Mouse (Mus musculus): ENCODE results near the gene Sh3kbp1.

Sh3kbp1 gene

DNA sequence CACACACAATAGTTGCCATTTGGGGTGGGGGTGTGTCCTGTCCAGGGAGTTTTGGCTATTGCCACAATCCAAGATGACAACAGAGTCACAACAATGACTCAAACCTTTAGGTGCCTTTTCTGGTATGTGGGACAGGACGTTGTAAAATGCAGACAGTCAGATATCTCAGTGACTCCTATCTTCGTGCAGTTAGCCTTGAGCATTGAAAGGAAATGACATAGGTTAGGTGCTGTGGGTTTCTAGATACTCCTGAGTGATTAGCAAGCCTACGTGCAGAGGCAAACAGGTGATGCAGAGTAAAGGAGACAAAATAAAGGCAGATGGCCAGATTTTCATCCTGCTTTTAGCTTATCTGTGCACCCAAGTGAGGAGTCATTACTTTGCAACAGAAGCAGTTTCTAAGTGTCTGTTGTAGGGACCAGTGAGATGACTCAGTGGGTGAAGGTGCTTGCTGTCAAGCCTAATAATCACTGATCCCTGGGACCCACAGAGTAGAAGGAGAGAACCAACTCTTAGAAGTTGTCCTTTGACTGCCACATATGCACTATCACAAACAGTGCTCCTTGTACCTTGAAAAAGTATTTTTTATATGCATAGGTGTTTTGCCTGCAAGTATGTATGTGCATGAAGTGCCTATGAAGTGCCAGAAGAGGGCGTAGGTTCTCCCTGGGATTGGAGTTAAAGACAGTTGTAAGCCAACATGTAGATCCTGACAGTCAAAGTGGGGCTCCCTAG lies 50.7 kb downstream of the Sh3kbp1 start:
- no peak for DNase-seq (ENCODE audit: low spot score in 2 of 2)

DNA sequence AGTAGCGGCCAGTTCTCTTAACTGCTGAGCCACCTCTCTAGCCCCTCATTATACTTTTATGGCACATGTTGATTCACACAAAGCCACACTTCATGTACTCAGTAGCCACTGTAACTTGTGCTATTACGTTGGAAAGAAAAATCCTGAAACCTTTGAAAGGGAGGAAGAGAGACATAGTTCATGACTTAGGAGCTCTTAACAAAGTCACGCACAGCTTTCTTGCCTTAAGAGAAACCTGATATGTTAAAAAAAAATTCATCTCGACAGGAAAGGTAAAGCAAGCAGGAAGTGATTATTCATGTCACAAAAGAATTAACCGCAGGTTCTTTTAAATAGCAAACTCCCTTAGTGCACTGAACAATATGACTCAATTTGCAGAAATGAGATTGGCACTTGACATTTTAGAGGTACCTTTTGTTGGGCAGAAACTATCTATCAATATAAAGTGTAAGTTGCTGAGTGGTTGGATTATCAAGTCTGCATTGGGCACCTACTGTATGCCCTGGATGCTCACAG lies 51.3 kb downstream of the Sh3kbp1 start:
- DNase-seq (ENCODE audit: low spot score in 2 of 2): no peak

DNA sequence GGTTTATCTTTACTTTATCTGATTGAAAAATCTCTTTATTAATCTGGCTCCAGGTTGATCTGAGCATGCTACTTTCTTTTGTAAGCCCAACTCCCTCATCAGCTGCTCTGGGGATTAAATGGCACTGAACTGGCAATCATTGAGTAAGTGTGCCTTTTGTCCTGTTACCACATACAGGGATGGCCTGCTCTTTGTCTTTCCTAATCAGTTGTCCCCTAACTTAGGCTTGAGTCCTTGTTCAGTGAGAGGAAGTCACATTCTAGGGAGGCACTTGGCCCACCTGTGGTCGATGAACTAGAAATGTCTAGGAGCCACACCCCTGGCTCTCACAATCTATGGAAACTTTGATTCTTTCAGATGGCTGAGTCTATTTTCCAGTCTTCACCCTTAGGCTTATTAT lies 58.4 kb downstream of the Sh3kbp1 start:
- DNase-seq (ENCODE audit: low spot score in 2 of 2): no peak

DNA sequence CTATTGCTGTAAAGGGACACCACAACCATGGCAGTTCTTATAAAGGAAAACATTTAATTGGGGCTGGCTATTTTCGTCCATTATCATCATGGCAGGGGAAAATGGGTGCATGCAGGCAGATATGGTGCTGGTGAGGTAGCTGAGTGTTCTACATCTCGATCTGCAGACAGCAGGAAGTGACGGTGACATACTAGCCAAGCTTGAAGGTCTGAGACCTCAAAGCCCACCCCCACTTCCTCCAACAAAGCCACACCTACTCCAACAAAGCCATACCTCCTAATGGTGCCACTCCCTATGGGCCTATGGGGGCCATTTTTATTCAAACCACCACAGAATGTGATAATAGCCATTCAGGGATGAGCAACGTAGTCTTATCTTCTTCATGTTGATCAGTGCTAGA lies 59.8 kb downstream of the Sh3kbp1 start:
- no peak for DNase-seq (ENCODE audit: low spot score in 2 of 2)

DNA sequence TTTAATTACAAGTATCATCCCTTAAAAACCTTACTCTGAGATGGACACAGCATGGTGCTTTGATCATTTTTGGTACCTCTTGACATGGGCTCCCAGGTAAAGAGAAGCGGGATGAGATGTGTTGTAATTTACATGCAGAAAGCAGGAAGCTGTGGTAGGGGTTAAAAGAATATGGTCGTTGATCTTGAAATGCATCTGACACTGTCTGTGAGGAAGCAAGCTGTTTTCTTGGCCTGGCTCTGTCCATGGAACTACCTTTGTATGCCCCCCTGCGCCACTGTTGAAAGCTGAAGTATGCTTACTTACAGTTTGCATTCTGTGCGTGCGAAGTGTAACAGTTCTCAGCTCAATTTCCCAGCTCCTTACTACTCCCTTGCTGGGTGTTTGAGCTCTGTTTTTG lies 61.6 kb downstream of the Sh3kbp1 start:
- no peak for DNase-seq (ENCODE audit: low spot score in 2 of 2)

DNA sequence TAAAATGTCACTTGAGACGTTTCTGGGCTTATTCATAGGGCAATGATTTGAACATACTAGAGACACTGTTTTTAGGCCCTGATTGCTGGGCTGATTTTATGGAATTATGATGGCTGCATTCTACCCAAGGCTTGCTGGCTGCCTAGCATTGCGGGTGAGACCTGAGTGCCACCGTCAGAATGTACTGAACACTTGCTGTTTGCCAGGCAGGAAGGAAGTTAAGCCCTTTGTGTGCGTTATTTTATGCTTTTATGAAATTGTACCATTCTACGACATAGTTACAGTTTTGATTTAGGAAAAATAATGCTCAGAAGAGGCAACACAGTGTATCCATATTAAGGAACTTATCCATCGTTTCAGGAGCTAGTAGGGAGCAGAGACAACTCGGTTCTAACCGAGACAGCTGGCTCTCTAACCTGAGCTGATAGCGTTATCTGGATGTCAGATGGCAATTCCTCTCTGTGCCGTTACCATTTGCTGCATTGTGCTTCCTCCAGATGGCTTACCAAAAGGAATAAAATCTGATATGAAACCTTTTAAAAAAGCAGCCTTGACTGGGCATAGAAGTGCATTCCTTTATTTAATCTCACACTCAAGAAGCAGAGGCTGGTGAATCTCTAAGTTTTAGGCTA lies 62.8 kb downstream of the Sh3kbp1 start:
- no peak for DNase-seq (ENCODE audit: low spot score in 2 of 2)

DNA sequence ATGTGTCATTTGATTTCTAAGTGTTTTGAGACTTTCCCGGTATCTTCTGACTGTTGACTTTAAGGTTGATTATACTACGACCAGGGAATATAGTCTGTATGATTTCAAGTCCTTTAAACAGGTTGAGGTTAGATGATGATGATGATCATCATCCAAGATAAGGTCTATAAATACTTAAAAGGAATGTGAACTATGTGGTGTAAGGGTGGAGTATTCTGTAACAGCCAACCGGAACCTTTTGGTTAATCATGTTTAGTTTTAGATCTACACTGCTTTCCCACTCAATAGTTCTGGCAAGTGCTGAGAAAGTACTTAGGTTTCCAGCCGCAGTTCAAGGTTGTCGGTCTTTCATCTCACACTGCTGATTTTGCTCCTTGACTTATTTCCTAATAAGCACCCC lies 66.1 kb downstream of the Sh3kbp1 start:
- no peak for DNase-seq (ENCODE audit: low spot score in 2 of 2)

DNA sequence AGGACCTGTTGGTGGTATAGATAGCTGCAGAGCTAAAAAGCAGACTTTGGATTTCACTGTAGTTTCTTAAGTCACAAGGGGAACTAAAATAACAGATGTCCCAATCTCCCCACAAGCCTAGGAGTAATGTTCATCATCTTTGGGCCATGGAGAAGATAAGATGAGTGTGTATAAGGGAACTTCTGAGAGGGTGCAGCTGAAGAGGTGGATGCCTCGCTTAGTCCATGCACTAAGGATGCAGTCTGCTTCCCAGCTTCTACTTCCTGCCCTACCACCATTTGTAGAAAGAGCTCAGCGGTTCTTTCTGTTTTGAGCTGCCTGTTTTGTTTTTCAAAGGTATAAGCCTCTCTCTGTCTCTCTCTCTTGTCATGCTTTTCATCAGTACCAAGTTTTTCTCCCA lies 69.5 kb downstream of the Sh3kbp1 start:
- DNase-seq (ENCODE audit: low spot score in 2 of 2): no peak

DNA sequence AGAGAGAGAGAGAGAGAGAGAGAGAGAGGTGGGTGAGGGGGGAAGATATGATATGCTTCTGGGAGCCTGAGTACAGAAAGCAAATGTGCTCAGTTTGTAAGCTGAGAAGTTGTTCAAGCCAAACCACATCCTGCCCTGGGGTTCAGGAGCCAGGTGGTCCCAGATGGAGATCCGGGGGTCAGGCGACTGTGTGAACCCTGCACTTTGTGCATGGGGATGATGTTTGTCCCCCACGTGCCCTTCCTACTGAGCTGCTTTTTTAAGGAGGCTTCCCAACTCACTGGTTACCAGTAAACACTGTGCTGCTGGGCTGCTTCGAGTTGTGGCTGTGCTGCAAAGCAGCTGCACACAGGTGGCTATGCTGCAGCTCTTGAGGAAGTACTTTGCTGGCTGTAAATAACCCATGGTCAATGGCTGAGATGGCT lies 70.0 kb downstream of the Sh3kbp1 start:
- DNase-seq (ENCODE audit: low spot score in 2 of 2): peak; percentile 38 to 66

DNA sequence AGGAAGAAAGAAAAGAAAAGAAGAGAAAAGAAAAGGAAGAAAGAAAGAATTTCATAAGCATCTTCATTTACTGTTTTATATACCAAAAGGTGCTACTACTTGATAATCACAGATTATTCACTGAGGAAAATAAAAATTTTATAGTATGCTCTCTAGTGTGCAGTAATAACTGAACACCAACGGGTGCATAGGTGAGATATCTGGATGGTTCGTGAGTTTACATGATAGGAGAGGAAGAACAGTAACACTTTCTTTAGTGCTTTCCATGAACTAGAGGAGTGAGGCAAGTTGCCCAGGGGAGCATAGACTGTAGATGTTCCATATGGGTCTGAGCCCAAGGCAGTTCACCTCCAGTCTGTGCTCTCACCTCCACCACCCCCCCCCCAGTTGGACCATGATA lies 75.8 kb downstream of the Sh3kbp1 start:
- DNase-seq (ENCODE audit: low spot score in 2 of 2): no peak

DNA sequence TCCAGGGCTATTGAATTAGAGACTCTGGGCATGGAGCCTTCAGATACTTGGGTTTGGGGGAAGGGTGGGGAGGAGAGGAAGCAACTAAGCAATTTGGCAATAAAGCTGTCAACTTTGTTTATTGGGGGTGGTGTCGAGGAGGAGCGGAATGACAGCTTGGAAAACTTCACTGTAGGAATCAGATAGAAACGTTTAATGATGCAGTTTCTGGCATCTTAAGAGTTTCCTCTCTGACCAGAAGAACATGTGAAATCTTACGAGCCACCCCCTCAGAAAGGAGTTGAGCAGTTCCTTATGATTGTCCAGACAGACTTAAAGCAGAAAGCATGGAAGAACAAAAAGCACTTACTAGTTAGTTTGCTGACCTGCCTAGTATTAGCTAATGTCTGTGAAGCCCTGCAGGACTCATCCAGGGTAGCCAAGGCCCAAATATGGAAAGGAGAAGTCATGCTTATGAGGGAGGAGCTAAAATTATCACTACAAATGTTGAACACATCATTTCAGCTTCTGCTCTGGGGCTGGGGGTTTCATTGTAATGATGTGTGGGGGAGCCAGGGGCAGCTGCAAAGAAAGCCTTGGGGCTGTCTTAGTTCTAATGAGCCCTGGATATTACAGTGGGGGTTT lies 77.4 kb downstream of the Sh3kbp1 start:
- DNase-seq (ENCODE audit: low spot score in 2 of 2): no peak

DNA sequence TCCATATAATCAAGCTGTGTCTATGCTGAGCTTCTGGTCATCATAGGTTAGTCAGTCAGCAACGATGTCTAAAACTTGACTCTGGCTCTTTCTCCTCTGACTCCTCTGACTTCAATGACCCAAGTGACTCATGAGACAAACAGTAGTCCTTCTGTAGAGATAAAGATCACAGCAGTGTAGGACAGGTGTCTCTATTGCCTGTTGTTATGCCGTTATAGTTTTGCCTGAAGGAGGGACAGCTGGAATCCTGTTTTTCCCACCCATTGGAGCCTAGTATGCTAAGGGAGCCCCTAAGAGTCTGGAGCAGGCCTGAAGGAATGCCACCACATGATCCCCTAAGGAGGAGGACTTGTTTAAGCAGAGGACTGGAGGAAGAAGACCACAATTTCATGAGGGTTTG lies 78.3 kb downstream of the Sh3kbp1 start:
- DNase-seq (ENCODE audit: low spot score in 2 of 2): no peak

DNA sequence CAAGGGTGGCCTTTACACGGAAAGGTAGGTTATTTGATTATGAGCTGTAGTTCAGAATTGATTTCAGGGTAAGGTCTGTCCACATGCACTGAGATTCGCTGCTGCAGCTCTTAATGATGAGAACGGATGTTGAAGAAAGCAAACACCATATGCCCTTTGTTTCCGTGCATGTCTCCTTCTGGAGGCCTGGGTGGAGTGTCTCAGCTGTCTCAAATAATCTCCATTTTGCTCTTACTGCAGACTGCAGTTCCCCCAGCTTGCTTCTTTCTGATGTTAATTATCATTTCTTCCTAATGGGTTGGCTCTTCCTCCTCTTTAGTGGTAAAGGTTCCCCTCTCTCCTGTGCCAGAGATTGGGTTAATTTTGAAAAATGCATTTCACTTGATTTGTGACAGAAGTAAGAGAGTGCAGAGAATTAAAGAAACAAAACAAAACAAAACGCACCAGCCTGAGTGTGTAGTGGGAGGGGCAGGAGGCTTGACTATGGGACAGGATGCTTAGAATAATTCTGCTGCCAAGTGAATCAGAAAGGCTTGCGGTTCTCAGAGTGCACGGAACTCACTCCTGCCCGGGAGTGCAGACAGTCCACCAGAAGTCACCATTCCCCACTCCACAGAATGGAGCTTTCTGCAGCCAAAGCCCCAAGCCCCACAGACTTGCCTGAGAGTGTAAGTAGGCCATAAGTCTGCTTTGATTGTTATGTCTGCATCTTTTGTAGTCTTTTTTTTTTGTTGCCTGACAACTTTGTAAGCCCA lies 81.2 kb downstream of the Sh3kbp1 start:
- DNase-seq (ENCODE audit: low spot score in 2 of 2): peak; percentile 4 to 16

DNA sequence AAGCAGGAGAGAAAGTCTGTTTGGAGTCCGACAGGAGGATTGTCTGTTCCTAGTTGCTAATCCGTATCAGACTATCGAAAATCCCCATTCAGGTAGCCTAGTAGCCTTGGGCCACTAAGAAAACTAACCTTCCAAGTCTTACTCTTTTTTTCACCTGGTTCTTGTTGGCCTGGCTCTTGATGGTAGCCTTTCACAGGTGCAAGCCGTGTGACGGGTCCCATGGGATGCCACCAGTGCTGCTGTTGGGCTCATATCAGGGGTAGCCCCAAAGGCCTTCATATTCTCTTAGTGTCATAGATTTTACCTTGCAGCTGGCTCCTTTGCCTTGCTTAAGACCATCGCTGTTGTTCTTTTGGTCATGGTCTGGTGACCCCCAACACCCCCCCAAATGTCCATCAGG lies 82.2 kb downstream of the Sh3kbp1 start:
- no peak for DNase-seq (ENCODE audit: low spot score in 2 of 2)

DNA sequence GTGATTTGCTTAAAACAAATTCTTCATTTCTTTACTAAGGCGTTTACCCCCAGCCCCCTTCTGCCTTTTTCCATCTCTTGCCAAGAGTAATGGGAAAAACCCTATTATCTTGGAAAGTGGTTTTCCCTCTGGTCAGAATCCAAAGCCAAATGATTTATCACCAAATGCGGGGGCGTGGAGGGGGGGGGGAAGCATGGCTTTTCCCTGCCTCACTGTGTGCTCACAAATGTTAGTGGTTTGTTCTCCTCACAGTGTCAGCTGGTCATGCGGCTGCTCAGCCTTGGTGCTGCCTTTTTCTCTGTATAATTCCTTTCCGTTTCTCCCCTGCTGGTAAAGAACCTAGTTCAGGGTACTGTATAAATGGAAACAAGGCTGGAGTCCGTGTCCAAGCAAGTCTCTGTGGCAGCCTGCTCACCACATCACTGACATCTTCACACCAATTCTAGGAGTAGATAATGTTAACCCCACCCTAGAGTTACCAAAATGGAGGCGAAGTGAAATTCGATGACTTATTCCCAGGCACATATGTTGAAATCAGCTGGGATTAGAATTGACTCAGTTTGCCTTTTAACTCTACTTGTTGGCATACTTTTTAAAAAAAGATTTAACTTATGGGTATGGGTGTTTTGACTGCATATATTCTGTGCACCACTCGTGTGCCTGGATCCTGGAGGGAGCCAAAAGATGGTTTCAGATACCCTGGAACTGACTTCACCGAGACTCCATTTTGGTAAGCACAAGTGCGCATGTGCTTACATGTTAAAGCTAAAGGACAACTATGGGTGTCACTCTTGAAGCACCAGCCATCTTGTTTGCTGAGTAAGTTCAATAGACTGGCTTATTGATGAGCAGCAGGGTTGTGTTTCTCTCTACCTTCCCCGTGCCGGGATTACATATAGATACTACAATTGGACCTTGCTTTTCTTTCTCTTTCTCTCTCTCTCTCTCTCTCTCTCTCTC lies 84.3 kb downstream of the Sh3kbp1 start:
- no peak for DNase-seq (ENCODE audit: low spot score in 2 of 2)

DNA sequence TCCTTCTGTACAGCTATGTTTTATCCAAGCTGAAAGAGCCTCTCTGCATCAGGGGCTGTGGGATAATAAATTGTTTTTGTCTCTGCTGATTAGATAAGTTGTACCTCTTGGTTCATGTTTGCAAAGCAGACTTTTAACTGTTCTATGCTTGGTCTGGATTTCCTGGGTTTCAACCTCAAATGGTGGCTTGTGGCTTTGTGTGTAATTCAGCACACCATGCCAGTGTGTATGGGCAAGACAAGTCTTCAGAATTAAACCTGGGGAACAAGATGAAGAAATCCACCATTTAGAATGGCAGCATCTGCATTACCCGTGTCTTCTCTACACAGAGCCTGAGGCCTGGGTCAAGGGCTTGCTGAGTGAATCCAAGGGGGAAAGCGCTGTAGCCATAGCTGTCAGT lies 86.1 kb downstream of the Sh3kbp1 start:
- DNase-seq (ENCODE audit: low spot score in 2 of 2): no peak

DNA sequence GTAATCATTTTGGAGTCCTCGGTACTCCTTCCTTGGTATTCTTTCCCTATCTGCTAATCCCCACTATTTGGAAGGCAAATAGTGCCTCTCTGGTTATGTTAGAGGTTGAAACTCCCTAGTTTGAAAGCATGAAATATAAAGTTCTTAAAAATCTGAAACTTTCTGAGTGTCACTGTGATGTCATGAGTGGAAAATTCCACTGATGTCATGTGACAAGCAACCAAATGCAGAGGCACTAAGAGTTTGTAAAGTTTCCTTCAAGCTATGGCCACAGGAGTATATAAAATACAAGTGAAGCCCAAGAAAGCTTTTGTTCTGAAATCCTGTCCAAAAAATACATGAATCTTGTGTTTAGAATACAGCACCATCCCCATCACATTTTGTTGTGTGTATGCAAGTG lies 94.3 kb downstream of the Sh3kbp1 start:
- no peak for DNase-seq (ENCODE audit: low spot score in 2 of 2)

DNA sequence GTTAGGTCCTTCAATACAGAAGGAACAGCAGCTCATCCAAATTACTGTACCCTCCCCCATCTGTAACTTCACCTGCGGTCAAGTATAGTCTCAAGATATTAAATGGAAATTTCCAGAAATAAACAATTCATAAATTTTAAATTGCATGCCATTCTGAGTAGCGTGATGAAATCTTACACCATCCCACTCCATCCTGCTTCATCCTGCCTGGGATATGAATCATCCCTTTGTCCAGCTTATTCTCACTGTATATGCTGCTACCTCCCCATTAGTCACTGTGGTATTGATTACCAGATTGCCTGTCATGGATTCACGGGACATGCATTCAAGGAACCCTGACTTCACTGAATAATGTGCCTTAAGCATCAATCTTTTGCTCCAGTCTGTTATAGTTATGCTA lies 104.3 kb downstream of the Sh3kbp1 start:
- DNase-seq (ENCODE audit: low spot score in 2 of 2): no peak

DNA sequence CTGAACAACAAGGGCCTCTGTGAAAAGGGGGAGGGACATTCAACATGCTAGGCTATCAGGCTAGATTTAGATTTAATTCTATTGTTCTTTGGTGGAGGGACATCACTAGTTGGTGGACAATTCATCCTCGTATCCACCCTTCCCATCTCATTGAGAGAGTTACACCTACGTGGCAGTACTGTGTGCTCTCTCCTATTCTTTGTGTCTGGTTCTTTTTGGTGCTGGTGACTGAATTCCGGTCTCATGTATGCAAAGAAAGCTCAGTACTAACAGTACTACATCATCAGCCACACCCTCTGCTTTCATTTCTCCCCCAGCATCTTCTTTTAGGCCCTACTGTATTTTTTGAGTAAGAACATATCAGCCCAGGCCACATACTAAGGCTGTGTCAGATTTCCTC lies 105.8 kb downstream of the Sh3kbp1 start:
- DNase-seq (ENCODE audit: low spot score in 2 of 2): no peak

DNA sequence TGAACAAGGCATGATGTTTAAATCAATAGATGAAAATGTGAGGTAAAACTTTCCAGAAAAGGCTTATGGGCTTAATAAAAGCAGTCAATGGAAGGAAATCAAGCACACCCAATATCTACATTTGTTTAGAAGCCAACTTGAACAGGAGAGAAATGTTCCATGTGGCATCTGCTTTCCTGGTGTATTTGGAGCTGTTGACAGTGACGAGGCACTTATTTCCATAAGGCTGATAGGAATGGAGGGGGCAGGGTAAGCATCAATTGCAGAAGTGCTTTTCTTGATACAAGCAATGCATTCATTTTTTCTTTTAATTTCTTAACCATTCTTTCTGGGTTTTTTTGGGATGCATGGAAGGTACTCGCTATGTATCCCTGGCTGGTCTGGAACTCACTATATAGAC lies 106.9 kb downstream of the Sh3kbp1 start:
- DNase-seq (ENCODE audit: low spot score in 2 of 2): no peak

DNA sequence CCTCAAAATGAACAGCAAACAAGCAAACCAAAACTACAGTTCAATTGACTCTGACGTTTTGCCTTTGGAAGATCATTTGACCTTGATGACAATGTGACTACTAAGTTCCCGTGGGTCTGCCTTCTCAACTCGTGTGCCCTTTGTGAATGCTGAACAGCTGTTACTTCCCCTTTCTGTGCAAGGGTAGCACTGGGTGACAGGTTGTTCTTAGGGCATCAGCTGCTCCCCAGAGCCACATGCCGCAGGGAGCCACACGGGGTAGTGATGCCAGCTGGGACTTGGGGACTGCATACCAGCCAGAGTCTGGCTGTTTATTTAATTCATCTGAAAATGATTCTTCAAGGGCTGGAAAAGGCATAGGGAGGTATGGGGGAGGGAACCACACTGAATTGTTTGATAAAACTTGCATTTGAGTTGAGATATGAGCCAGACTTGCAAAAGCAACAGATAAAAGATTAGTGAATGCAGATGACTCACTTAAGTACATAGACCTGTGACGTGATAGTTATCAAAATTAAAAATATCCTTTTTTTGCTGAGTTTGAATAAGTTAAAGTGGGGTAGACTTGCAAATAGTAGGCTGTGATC lies 108.5 kb downstream of the Sh3kbp1 start:
- DNase-seq (ENCODE audit: low spot score in 2 of 2): no peak

All from heart, adult 9 months (tissue).